Mouse (Mus musculus) CD4-positive, CD25-positive, alpha-beta regulatory T cell (primary cell): ENCODE results near the gene Olfr724. TPM values are rescaled to one million over a fixed set of nuclear protein-coding genes. Genes with fewer than 3 reads are reported as not detected.

ENCODE experiments used
- polyA plus RNA-seq: library from polyadenylated mRNA; unstranded; fragments of 100-300 nt; shearing (Covaris generic); gene quantifications from one replicate; pipeline ENCODE4 v1.2.1, GENCODE M21; 2017

The Olfr724 gene
- polyA plus RNA-seq: not detected

DNA sequence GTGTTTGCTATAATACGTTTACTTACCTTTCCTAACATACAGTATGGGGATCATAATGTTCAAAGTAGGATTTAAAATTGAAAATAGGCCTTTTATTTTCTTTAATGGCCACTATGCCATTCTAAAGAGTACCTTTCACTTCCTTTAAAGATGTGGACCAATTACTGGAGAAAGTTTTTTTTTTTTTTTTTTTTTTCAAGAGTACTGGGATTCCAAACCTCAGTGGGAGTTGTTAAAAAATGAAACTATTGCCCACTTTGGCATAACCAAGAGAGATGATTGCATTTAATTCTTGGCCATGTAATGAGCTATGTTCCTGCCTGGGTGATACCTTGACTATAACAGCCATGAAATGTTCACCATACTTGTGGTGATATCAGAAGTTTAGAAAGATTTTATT is at the start of gene Olfr724:
TSS of gene Olfr724 (minus strand) at position 101 of the 400 bp plus-strand sequence.

DNA sequence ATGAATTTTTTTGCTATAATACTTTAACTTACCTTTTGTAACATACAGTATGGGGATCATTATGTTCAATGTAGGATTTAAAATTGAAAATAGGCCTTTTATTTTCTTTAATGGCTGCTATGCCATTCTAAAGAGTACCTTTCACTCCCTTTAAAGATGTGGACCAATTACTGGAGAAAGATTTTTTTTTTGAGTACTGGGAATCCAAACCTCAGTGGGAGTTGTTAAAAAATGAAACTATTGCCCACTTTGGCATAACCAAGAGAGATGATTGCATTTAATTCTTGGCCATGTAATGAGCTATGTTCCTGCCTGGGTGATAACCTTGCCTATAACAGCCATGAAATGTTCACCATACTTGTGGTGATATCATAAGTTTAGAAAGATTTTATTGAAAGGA is 31.4 kb downstream of the Olfr724 start, which contains the start of gene Olfr723:
TSS of gene Olfr723 (minus strand) at position 101 of the 400 bp plus-strand sequence.

Other genes starting within 250 kb of the Olfr724 start
- not detected for gene Armh4, start 179.9 kb downstream of the Olfr724 start, polyA plus RNA-seq
- not detected for gene Olfr722, start 61.3 kb downstream of the Olfr724 start, polyA plus RNA-seq
- not detected for gene Olfr723, start 31.5 kb downstream of the Olfr724 start, polyA plus RNA-seq
- not detected for gene Olfr725, start 77.1 kb upstream of the Olfr724 start, polyA plus RNA-seq
- not detected for gene Olfr726, start 127.7 kb upstream of the Olfr724 start, polyA plus RNA-seq
- gene Olfr727, start 159.9 kb upstream of the Olfr724 start, polyA plus RNA-seq: not detected
- gene Olfr728, start 179.4 kb upstream of the Olfr724 start, polyA plus RNA-seq: 0.04 TPM
- 0.12 TPM for gene Olfr729, start 189.6 kb upstream of the Olfr724 start, polyA plus RNA-seq
- gene Olfr730, start 224.9 kb upstream of the Olfr724 start, polyA plus RNA-seq: not detected